Mouse (Mus musculus) myocyte (in vitro differentiated cells): ENCODE data around the gene Hmgb2. TPM values are rescaled to one million over a fixed set of nuclear protein-coding genes. Genes with fewer than 3 reads are reported as not detected.

Source experiments
- H3K27me3 ChIP-seq: one replicate; pipeline ENCODE4 v1.6.1; 2011; ENCODE audit not compliant: control insufficient read depth, insufficient read depth, insufficient read length
- H3K36me3 ChIP-seq: one replicate; pipeline ENCODE4 v1.6.1; 2011; ENCODE audit not compliant: control insufficient read depth, insufficient read depth
- H3K4me2 ChIP-seq: one replicate; pipeline ENCODE4 v1.6.1; 2011; ENCODE audit warnings: low read depth, control low read depth
- H3K4me3 ChIP-seq: one replicate; pipeline ENCODE4 v1.5.1; 2011; ENCODE audit warnings: mild to moderate bottlenecking, control low read depth, moderate library complexity
- H3K79me2 ChIP-seq: one replicate; pipeline ENCODE4 v1.6.1; 2011; ENCODE audit not compliant: control insufficient read depth, insufficient read depth
- H3ac ChIP-seq: one replicate; pipeline ENCODE4 v1.6.1; 2011; ENCODE audit not compliant: control insufficient read depth, insufficient read length
- CEBPB ChIP-seq: IDR thresholded peaks from 2 replicates; pipeline ENCODE4 v1.6.1; 2011; ENCODE audit warnings: mild to moderate bottlenecking, moderate library complexity; ENCODE audit not compliant: poor library complexity, insufficient read depth, severe bottlenecking
- E2F4 ChIP-seq: IDR thresholded peaks from one replicate; pipeline ENCODE4 v1.6.1; 2011; ENCODE audit warnings: mild to moderate bottlenecking, control low read depth, moderate library complexity; ENCODE audit not compliant: insufficient read depth
- MAX ChIP-seq: IDR thresholded peaks from one replicate; pipeline ENCODE4 v1.6.1; 2011; ENCODE audit warnings: low read depth, mild to moderate bottlenecking, control low read depth
- MYOD1 ChIP-seq, 3 experiments: IDR thresholded peaks; one replicate each; pipeline ENCODE4 v1.6.1; 2011; ENCODE audit warnings: control low read depth in 2 of 3, low read depth in 2 of 3, mild to moderate bottlenecking in 2 of 3, moderate library complexity in 1 of 3; ENCODE audit not compliant: insufficient read length in 2 of 3, control insufficient read depth in 1 of 3
- MYOG ChIP-seq, 3 experiments: IDR thresholded peaks; one replicate each; pipeline ENCODE4 v1.6.1; 2011; ENCODE audit warnings: control low read depth in 2 of 3, low read depth in 2 of 3, mild to moderate bottlenecking in 2 of 3; ENCODE audit not compliant: insufficient read length in 2 of 3, control insufficient read depth in 1 of 3, insufficient read depth in 1 of 3
- POLR2A ChIP-seq: IDR thresholded peaks from one replicate; pipeline ENCODE4 v1.6.1; 2011; ENCODE audit warnings: low read depth, mild to moderate bottlenecking, control low read depth, moderate library complexity; ENCODE audit not compliant: insufficient read length
- POLR2AphosphoS2 ChIP-seq: IDR thresholded peaks from one replicate; pipeline ENCODE4 v1.6.1; 2011; ENCODE audit warnings: low read depth, control low read depth; ENCODE audit not compliant: insufficient read length
- REST ChIP-seq: IDR thresholded peaks from one replicate; pipeline ENCODE4 v1.6.1; 2011; ENCODE audit warnings: mild to moderate bottlenecking, control low read depth, moderate library complexity; ENCODE audit not compliant: insufficient read depth, insufficient read length
- SRF ChIP-seq: IDR thresholded peaks from one replicate; pipeline ENCODE4 v1.6.1; 2011; ENCODE audit warnings: low read depth; ENCODE audit not compliant: control insufficient read depth, insufficient read length
- TCF12 ChIP-seq: IDR thresholded peaks from one replicate; pipeline ENCODE4 v1.6.1; 2011; ENCODE audit warnings: mild to moderate bottlenecking, control low read depth; ENCODE audit not compliant: poor library complexity, insufficient read depth, severe bottlenecking
- TCF3 ChIP-seq: IDR thresholded peaks from one replicate; pipeline ENCODE4 v1.6.1; 2011; ENCODE audit warnings: low read depth, control low read depth; ENCODE audit not compliant: insufficient read length
- USF1 ChIP-seq: IDR thresholded peaks from one replicate; pipeline ENCODE4 v1.6.1; 2011; ENCODE audit warnings: low read depth, mild to moderate bottlenecking, control low read depth, moderate library complexity
- polyA plus RNA-seq: library from polyadenylated mRNA; unstranded; fragments of >200 nt; fragmentation: generic; extraction: Trizol; gene quantifications from one replicate; pipeline ENCODE4 v1.2.1, GENCODE M21; 2012; ENCODE audit warnings: missing spikeins

Gene Hmgb2
- polyA plus RNA-seq, 1 experiment, result 24.9 TPM

- H3K4me3 ChIP-seq, result no peak overlapping the region
- TF ChIP-seq MYOD1 (IDR thresholded peaks at IDR 0.05; ENCODE audit: control insufficient read depth in 1 of 3, insufficient read length in 2 of 3, low read depth in 2 of 3) (no peak), TCF12 (no peak)
Measured at GRCm38 (mm10) chr8:57473751-57474150, 38.0 kb upstream of the Hmgb2 start.

GRCm38 (mm10) chr8:57478406-57478805 lies 33.3 kb upstream of the Hmgb2 start:
- Histone ChIP-seq H3ac (no peak overlapping the region), H3K79me2 (no peaks in the 10 kb centered on the region), H3K36me3 (peaks cover 24% of the 10 kb centered on the region), H3K4me2 (no peak overlapping the region), H3K27me3 (no peaks in the 10 kb centered on the region), H3K4me3 (no peak overlapping the region)
- no peak for TF ChIP-seq SRF

More at GRCm38 (mm10) chr8:57473751-57474150, 38.0 kb upstream of the Hmgb2 start:
- H3ac ChIP-seq, result no peak overlapping the region
- H3K27me3 ChIP-seq, result no peaks in the 10 kb centered on the region
- H3K4me2 ChIP-seq, result no peak overlapping the region
- H3K36me3 ChIP-seq, result no peaks in the 10 kb centered on the region
- no peaks in the 10 kb centered on the region for H3K79me2 ChIP-seq

GRCm38 (mm10) chr8:57479700-57480099 lies 32.0 kb upstream of the Hmgb2 start:
- peaks cover 37% of the 10 kb centered on the region for H3K36me3 ChIP-seq
- no peak overlapping the region for H3ac ChIP-seq
- H3K27me3 ChIP-seq, result no peaks in the 10 kb centered on the region
- H3K79me2 ChIP-seq, result peaks cover 2% of the 10 kb centered on the region
- H3K4me3 ChIP-seq, result no peak overlapping the region
- TF ChIP-seq E2F4 (no peak), MYOD1 (IDR thresholded peaks at IDR 0.05; ENCODE audit: control insufficient read depth in 1 of 3, insufficient read length in 2 of 3, low read depth in 2 of 3) (no peak), REST (no peak), TCF3 (no peak), CEBPB (no peak), MAX (no peak), MYOG (IDR thresholded peaks at IDR 0.05; ENCODE audit: control insufficient read depth in 1 of 3, insufficient read depth in 1 of 3, insufficient read length in 2 of 3, low read depth in 2 of 3) (no peak), POLR2AphosphoS2 (no peak), POLR2A (no peak), SRF (no peak), USF1 (no peak), TCF12 (no peak)
- H3K4me2 ChIP-seq, result no peak overlapping the region

- Histone ChIP-seq H3K36me3 (peaks cover 44% of the 10 kb centered on the region), H3K27me3 (no peaks in the 10 kb centered on the region), H3K4me2 (no peak overlapping the region), H3ac (no peak overlapping the region), H3K79me2 (peaks cover 10% of the 10 kb centered on the region), H3K4me3 (no peak overlapping the region)
- no peak for TF ChIP-seq USF1
- TF ChIP-seq POLR2AphosphoS2, result no peak
- no peak for TF ChIP-seq MYOD1 (IDR thresholded peaks at IDR 0.05; ENCODE audit: control insufficient read depth in 1 of 3, insufficient read length in 2 of 3, low read depth in 2 of 3)
- no peak for TF ChIP-seq CEBPB
- no peak for TF ChIP-seq MYOG (IDR thresholded peaks at IDR 0.05; ENCODE audit: control insufficient read depth in 1 of 3, insufficient read depth in 1 of 3, insufficient read length in 2 of 3, low read depth in 2 of 3)
- no peak for TF ChIP-seq REST
- no peak for TF ChIP-seq E2F4
- no peak for TF ChIP-seq TCF3
- TF ChIP-seq SRF, result no peak
- TF ChIP-seq MAX, result no peak
- no peak for TF ChIP-seq POLR2A
- TF ChIP-seq TCF12, result no peak
Measured at GRCm38 (mm10) chr8:57480606-57481005, 31.1 kb upstream of the Hmgb2 start.

- TF ChIP-seq REST, result no peak
- TF ChIP-seq MAX, result no peak
- TF ChIP-seq TCF3, result no peak
- peak; percentile 67 for TF ChIP-seq SRF
- no peak for TF ChIP-seq POLR2A
- no peak for TF ChIP-seq E2F4
- peak; percentile 65 for TF ChIP-seq TCF12
- TF ChIP-seq USF1, result no peak
- TF ChIP-seq CEBPB, result no peak
- TF ChIP-seq MYOG (IDR thresholded peaks at IDR 0.05; ENCODE audit: control insufficient read depth in 1 of 3, insufficient read depth in 1 of 3, insufficient read length in 2 of 3, low read depth in 2 of 3), result peak; percentile 35 to 87 (median 84)
- peak in 2 of 3 experiments; percentile 64 to 77 for TF ChIP-seq MYOD1 (IDR thresholded peaks at IDR 0.05; ENCODE audit: control insufficient read depth in 1 of 3, insufficient read length in 2 of 3, low read depth in 2 of 3)
- no peak for TF ChIP-seq POLR2AphosphoS2
- no peaks in the 10 kb centered on the region for H3K27me3 ChIP-seq
- peaks cover 32% of the 10 kb centered on the region for H3K36me3 ChIP-seq
- peaks cover 21% of the 10 kb centered on the region for H3K79me2 ChIP-seq
- H3ac ChIP-seq, result peak overlapping the region; percentile 28
- peak overlapping the region; percentile 82 for H3K4me3 ChIP-seq
- H3K4me2 ChIP-seq, result peak overlapping the region; percentile 63
Measured at GRCm38 (mm10) chr8:57486491-57487440, 24.9 kb upstream of the Hmgb2 start.
